Mouse (Mus musculus) brain, embryonic 14.5 days (tissue): Measurements from ENCODE around the gene Eif2a.

ENCODE experiments used
- CTCF ChIP-seq: fragments of 200-500 bp; IDR thresholded peaks from 2 replicates; pipeline ENCODE4 v1.5.1; 2012; ENCODE audit warnings: inconsistent platforms, mild to moderate bottlenecking, moderate library complexity, borderline replicate concordance; ENCODE audit not compliant: insufficient read depth, insufficient read length; ENCODE audit errors: extremely low read depth
- POLR2A ChIP-seq: fragments of 200-500 bp; IDR thresholded peaks from 2 replicates; pipeline ENCODE4 v1.6.1; 2012; ENCODE audit warnings: mild to moderate bottlenecking, inconsistent platforms, borderline replicate concordance; ENCODE audit not compliant: poor library complexity, insufficient read depth, insufficient read length, severe bottlenecking; ENCODE audit errors: extremely low read depth

DNA sequence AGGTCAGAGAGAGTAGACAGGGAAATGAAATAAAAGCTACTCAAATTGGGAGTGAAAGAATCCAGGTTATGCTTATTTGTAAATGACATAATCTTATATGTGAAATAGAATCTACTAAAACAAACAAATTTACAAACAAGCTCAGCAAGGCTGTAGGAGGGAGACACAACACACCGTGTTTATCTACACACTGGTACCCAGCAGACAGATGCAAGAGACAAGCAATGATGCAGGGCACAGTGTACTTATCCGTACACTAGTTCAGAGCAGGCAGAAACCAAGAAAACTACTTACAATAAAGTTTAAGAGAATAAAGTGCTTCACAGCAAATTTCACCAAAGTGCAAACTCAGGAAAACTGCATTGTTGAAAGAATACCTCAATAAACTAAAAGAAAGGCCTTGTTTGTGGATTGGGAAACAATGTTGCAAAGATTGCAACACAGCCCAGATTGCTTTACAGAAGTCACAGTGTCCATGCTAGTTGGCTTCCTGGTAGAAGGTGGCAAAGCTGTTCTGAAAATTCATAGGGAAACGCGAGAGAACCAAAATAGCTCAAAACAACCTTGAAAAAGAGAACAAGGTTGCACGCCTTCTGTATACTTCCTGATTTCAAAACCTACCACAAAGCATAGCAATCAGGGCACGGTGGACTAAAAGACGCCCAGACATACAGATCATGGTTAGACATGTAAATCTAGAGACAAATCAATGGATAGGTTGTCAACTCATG, 17.4 kb upstream of the Eif2a start:
- TF ChIP-seq POLR2A (no peak), CTCF (no peak)
